Mouse (Mus musculus): ENCODE results near the gene Mpzl2. TPM values are rescaled to one million over a fixed set of nuclear protein-coding genes. Genes with fewer than 3 reads are reported as not detected.

Gene Mpzl2
- total and polyA plus RNA-seq, 3 experiments = 0.08 to 0.39 TPM; not detected in 1

DNA sequence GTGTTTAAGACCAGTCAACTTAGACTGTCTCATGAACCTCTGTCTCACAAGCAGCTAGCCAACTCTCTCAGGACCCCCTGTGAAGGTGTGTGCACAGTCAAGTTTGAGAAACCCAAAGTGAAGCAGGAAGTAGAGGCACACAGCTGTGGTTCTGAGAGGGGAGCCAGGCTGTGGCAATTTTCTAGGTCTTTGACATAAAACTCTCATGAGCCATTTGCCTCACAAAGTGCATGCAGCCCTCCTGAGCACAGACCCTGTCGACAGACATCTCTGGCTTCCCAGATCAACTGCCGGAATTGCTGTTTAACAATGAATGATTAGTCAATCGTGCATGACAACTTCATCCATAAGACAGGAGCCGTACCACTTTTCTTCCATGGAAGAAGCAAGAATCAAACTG, 31.3 kb upstream of the Mpzl2 start:
- Histone ChIP-seq H3K27ac (ENCODE audit: control insufficient read depth, low read depth, low read length) (no peak overlapping the region), H3K27me3 (ENCODE audit: control insufficient read depth in 1 of 2, insufficient read depth in 2 of 2, low read length in 2 of 2) (peaks cover 1 to 2% of the 10 kb centered on the region in 2 experiments; a peak in 2 of 4 replicates), H3K4me3 (ENCODE audit: control insufficient read depth in 1 of 2, insufficient read depth in 1 of 2, low read depth in 2 of 2, low read length in 2 of 2) (no peak overlapping the region), H3K4me1 (ENCODE audit: control insufficient read depth in 1 of 2, insufficient read depth in 2 of 2, low read length in 2 of 2) (peaks cover 0 to 4% of the 10 kb centered on the region in 2 experiments; a peak in 1 of 4 replicates), H3K9ac (ENCODE audit: control insufficient read depth, low read depth, low read length, poor library complexity, severe bottlenecking) (no peak overlapping the region), H3K79me2 (ENCODE audit: control insufficient read depth, insufficient read depth, low read length, poor library complexity) (no peaks in the 10 kb centered on the region), H3K9me3 (replicated peaks; ENCODE audit: insufficient read depth, low read length) (no peaks in the 10 kb centered on the region), H3K36me3 (ENCODE audit: control insufficient read depth in 1 of 2, insufficient read depth in 2 of 2, low read length in 2 of 2) (peaks cover 0 to 4% of the 10 kb centered on the region in 2 experiments; a peak in 2 of 4 replicates)
- TF ChIP-seq ZNF384 (IDR thresholded peaks at IDR 0.05; ENCODE audit: low read depth, low read length) (no peak), MEF2A (IDR thresholded peaks at IDR 0.05; ENCODE audit: extremely low read depth, insufficient replicate concordance, low read depth, low read length, poor library complexity, severe bottlenecking) (no peak), ZKSCAN1 (IDR thresholded peaks at IDR 0.05; ENCODE audit: low read depth, low read length) (no peak), ELF1 (IDR thresholded peaks at IDR 0.05; ENCODE audit: low read depth, low read length) (no peak), TBP (IDR thresholded peaks at IDR 0.05; ENCODE audit: low read depth, low read length) (no peak), CTCF (IDR thresholded peaks at IDR 0.05 in 2 of 3, conservative IDR thresholded peaks at IDR 0.05 in 1 of 3; ENCODE audit: control insufficient read depth in 1 of 3, insufficient read depth in 1 of 3, low read depth in 2 of 3, low read length in 3 of 3, poor library complexity in 1 of 3, severe bottlenecking in 1 of 3) (no peak), POLR2A (IDR thresholded peaks at IDR 0.05; ENCODE audit: control insufficient read depth in 1 of 2, insufficient read depth in 1 of 2, low read depth in 1 of 2, low read length in 2 of 2, poor library complexity in 1 of 2) (no peak), EP300 (IDR thresholded peaks at IDR 0.05; ENCODE audit: low read depth in 1 of 2, low read length in 2 of 2) (no peak), GABPA (IDR thresholded peaks at IDR 0.05; ENCODE audit: low read depth, low read length) (no peak), MYC (IDR thresholded peaks at IDR 0.05; ENCODE audit: low read depth, low read length) (no peak), USF1 (IDR thresholded peaks at IDR 0.05; ENCODE audit: low read depth, low read length) (no peak), KAT2A (conservative IDR thresholded peaks at IDR 0.05; ENCODE audit: low read depth, low read length) (no peak)
- no peak for DNase-seq (ENCODE audit: low read depth, low spot score)

DNA sequence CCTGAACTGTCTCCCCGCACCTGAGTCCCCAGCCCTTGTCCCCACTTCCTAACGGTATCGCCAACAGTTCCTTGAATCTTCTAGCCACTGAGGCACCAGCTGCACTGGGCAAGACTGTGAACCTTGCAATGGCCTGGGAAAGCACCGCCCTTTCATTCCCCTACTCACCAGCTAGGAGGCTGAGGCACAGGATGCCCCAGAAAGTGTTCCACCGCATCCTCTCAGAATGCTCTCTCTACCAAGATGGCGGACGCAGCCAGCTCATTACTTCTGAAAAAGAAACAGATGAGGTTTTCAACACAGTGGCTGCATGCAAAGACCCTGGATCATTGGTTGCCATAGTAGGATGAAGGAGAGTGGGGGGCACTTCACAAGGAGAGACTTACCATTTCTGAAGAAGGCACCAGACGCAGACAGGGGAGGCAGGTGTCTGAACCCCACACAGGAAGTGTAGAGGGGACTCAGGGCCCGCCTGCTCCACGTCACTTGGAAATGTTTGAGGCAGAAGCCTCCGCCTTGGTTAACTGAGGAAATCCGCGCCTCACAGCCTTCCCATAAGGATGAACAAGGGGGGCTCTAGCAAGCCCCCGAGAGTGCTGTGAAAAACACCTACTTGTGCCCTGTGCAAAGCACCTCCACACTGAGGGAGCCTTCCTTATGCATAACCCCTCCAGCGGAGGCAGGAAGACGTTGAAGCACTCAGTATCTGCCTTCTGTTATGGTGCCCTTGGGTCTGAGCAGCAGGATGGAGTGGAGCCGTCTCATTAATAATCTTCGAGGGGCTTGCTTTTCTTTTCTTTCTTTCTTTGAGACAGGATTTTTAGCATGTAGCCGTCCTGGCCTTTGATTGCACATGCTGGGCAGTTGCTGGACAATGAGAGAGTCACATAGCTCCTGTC, 30.2 kb upstream of the Mpzl2 start, which contains the start of gene Cd3e:
Cd3e (minus strand) TSS at position 448 of the 899 bp plus-strand sequence.
- H3K4me1 ChIP-seq (ENCODE audit: control insufficient read depth in 1 of 2, insufficient read depth in 2 of 2, low read length in 2 of 2) = peaks cover 0 to 4% of the 10 kb centered on the region in 2 experiments; a peak in 1 of 4 replicates
- no peak within 1 kb of the TSS for H3K9ac ChIP-seq (ENCODE audit: control insufficient read depth, low read depth, low read length, poor library complexity, severe bottlenecking)
- no peaks in the 10 kb centered on the region for H3K27me3 ChIP-seq (ENCODE audit: control insufficient read depth in 1 of 2, insufficient read depth in 2 of 2, low read length in 2 of 2)
- H3K4me3 ChIP-seq (ENCODE audit: control insufficient read depth in 1 of 2, insufficient read depth in 1 of 2, low read depth in 2 of 2, low read length in 2 of 2) = no peak within 1 kb of the TSS
- no peak for TF ChIP-seq TCF12 (IDR thresholded peaks at IDR 0.05; ENCODE audit: low read depth, low read length)
- DNase-seq (ENCODE audit: low read depth, low spot score) = no peak
- no peaks in the 10 kb centered on the region for H3K79me2 ChIP-seq (ENCODE audit: control insufficient read depth, insufficient read depth, low read length, poor library complexity)
- H3K9me3 ChIP-seq (replicated peaks; ENCODE audit: insufficient read depth, low read length) = no peaks in the 10 kb centered on the region
- H3K27ac ChIP-seq (ENCODE audit: control insufficient read depth, low read depth, low read length) = no peak within 1 kb of the TSS; the same call in 1 of the 2 replicates
- peaks cover 0 to 4% of the 10 kb centered on the region in 2 experiments; a peak in 2 of 4 replicates for H3K36me3 ChIP-seq (ENCODE audit: control insufficient read depth in 1 of 2, insufficient read depth in 2 of 2, low read length in 2 of 2)
